Mouse (Mus musculus) frontal cortex, postnatal 14 days (tissue): ENCODE measurements around the gene 2610507B11Rik.

Experiments
- DNase-seq, 2 experiments: peaks; one replicate each; pipeline ENCODE4 v3.0.0; 2022; ENCODE audit warnings: low spot score in 2 of 2

Gene 2610507B11Rik

DNA sequence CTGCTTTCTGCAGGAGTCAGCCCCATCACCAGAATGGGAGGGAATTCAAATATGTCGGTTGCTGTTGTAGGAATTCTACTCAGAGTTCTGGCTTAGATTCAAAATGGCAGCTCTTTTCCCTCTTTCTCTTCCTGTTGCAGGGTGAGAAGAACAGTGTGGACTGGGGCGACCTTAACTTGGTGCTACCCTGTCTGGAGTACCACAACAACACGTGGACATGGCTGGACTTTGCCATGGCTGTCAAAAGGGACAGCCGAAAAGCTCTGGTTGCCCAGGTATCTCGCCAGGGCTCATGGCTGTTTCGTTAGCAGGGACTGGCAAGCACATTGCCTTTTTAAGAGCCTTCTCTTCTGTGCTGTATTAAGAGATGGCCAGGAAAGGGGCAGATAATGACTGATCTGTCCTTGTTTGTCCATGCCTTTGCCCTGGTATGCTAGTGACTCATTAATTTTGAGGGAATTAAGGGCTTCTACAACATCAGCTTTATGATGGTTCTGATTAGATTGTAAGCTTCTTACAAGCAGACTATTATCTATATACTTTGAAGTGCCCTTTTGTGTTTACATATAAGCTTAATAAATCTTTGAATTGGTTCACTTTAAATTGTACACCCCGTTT lies 27.7 kb downstream of the 2610507B11Rik start:
- no peak for DNase-seq

DNA sequence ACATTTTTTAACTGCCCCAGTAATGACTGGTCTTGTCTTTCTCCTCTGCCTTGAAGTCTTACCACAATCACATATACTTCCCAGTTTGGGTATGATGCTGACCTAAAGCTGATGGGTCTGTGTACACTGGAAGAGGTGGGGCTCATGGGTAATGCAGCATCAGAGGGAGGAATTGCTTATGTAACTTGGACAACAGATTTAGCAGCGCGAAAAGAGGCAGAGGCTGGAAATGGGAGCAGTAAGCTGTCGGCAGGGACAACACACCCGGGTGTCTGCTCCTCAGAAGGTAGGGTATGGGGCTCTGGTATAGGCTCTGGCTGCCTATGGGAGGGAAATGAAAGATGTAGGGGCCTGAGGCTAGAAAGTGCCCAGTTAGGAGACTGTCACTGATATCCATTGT lies 29.1 kb downstream of the 2610507B11Rik start, which contains the start of gene BC030499:
Gene BC030499 (plus strand): TSS at position 188 of the 400 bp plus-strand sequence.
- no peak for DNase-seq

DNA sequence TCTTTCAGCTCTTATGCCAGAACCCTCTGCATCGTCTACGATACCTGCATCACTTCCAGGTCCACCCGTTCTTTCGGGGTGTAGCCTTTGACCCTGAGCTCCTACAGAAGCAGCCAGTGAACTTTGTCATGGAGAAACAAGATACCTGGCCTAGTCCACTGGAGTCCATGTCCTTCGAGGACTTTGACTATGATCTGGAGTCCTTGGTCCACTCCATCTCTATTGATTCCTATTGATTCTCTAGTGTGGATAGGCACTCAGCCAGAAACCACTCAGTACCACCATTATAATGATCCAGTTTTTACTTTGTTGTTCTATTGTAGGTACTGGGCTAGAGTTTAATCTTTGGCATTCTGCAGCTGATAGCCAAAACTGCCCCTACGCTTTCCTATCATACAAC lies 33.0 kb downstream of the 2610507B11Rik start:
- DNase-seq = no peak

DNA sequence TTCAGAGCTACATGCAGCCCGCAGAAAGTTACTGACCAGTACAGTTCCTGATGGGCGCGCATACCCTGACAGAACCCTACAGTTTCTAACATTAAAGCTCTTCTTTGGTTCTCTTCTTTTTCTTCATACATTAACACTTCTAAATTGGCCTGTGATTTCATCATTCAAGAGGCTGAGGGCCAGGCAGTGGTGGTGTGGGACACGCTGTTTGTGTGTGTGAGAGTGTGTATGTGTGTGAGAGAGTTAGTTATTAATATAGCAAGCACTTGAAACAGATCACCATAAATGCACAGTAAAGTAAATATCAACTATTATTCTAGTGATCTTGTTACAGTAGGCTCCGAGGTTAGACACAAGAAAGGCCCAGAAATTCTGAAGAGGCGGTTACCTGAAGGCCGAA lies 39.4 kb downstream of the 2610507B11Rik start:
- DNase-seq = no peak

DNA sequence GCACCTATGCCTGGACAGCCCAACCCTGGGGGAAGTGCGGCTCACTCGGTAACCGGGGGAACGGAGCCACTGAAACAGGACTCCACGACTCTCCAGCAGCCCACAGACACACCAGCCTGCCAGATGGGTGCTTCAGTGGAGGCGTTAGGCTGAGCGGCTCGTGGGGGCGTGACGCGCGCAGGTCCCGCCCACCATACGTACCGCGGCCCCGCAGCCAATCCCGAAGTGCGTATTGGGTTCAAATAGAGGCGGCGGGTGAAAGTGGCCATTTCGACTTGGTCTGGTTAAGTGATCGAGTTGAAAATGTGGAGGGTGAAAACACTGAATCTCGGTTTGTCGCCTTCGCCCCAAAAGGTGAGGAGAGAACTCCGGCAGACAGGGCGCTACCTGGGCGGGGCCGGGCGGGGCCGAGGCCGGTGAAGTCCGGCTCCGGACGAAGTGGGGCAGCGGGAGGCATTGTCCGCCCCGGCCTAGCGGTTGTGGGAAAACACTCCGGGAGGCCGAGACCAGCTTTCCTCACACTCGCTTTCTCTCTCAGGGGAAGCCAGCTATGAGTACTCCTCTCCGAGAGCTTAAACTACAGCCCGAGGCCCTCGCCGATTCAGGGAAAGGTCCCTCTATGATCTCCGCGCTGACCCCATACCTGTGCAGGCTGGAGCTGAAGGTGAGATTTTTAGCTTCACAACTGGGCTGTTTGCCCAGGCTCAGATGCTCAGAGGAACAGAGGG lies 40.0 kb downstream of the 2610507B11Rik start, which contains the start of gene Spag5:
Gene Spag5 (plus strand): TSS at position 173 of the 728 bp plus-strand sequence.
- peak; percentile 81 to 85 for DNase-seq

DNA sequence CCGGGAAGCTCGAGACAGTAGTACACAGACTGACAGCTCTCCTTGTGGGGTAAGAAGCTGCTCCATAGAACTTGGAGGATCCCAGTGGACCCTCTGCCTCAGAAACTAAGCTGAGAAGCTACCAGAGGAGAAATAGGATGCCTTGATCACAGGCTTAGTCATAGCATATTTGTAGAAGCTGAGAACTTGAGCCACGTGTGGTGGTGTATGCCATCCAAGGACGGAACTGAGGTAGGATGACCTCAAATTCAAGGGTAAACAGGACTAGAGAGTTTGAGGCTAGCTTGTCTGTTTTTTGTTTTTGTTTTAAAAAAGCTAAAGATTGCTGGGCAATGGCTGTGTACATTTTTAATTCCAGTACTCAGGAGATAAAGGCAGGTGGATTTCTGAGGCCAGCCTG lies 43.7 kb downstream of the 2610507B11Rik start:
- DNase-seq = no peak

DNA sequence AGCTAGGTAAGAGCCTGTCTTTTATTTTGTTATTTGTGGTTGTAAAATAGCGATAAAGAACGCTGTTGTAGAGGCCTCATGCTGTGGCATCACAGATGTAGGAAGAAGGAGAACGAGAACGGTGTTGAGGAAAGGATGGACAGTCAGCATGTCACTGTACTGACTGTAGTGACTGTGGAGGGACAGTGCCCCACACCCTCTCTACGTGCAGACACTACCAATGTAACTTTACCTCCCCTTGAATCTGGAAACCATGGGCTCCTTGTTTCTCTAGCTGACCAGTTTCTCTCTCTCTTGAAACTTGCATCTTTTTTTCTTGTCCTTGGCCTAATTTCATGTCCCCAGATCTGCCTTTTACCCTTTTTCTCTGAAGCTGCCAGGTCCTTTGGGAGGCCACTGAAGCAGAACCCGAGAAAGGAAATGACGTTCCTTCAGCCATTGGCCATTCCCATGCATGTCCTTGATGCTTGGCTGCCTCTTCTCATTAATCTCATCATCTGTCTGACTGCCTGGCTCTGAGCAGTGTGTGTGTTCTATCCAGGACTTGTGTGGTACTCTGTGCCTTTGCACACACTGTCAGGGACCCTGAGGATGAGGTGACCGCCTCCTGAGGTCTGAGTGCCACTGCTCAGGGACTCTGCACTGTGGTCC lies 49.4 kb downstream of the 2610507B11Rik start:
- no peak for DNase-seq

DNA sequence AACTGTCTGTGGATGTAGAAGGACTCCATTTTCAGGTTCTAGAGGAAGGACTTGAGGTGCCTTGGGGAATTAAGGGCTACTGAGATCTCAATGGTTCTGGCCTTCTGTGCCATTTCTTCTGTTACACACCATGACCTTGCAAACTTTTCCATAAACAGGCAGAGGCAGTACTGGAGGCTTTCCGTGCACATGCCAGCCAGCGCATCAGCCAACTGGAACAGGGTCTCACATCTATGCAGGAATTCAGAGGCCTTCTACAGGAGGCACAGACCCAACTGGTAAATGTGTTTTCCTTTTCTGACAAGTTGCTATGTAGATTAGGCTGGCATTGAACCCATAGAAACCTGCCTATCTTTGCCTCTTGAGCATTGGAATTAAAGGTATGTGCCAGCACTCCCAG lies 52.1 kb downstream of the 2610507B11Rik start:
- no peak for DNase-seq

DNA sequence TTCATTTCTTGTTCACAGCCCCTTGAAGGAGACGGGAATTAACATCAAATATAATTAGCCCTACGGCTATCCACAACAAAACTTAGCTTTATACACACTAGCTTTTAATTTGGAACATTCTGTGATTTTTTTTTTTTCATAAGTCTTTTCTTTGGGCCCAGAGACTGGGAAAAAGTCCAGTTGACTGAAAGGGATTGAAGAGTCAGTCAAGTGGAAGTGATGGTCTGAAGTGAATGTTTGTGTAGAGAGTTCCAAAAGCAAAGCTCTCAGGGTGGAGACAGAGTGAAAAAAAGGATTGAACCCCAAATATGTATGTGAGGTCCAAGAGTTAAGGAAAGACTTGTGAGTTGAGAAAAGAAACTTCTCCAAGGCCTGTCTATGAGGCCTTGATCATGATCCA lies 56.9 kb downstream of the 2610507B11Rik start:
- no peak for DNase-seq

DNA sequence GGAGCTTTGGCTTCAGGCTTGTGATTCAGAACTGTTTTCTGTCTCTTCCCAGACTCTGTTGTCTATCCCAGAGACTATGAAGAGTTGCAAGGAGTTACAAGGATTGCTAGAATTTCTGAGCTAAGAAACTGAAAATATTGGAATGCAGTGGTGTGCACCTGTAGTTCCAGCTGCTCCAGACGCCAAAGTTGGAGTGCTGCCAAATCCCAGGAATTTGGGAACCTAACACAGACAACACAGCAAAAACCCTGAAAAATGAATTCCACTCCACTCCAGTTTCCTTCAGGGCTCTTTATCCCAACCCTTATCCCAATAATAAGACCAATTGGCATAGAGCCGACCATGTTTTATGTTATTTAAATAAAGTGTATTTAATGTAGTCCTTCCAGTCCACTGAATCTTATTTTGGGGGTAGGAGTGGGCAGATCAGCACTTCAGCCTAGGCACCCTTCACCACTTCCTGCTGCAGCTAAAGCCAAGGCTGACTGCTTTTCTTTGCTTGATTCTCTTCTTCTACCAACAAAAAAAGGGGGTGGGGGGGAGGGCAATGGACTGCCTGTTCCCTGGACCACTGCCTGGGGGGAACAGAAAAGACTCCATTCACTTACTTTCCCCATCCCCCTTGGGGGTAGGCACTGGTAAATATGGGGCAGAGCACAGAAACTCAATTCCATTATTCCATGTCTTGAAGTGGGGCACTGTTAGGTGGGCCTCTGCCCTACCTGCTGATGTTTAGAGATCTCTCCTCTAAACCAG lies 60.7 kb downstream of the 2610507B11Rik start:
- no peak for DNase-seq

DNA sequence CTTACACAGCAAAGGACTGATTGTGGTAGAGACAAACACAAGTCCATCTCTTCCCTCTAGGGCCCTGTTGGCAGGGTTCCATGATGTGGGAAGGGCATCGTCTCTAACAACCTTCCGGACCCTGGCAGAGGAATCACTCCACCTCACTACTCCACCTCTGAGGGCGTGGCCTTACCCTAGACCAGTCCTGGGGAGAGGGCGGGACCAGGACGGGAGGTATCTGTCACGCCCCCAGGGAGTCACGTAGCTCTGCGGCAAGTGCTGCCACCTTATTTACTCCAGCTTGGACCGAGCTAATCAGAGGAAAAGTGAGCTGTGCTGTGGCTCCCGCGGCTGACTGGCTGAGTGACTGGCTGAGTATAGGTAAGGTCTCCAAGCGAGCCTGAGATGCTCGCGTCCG lies 61.3 kb downstream of the 2610507B11Rik start, which contains the start of gene Aldoc:
Gene Aldoc (plus strand): TSS at position 109 of the 400 bp plus-strand sequence.
- DNase-seq = peak; percentile 55 to 72

DNA sequence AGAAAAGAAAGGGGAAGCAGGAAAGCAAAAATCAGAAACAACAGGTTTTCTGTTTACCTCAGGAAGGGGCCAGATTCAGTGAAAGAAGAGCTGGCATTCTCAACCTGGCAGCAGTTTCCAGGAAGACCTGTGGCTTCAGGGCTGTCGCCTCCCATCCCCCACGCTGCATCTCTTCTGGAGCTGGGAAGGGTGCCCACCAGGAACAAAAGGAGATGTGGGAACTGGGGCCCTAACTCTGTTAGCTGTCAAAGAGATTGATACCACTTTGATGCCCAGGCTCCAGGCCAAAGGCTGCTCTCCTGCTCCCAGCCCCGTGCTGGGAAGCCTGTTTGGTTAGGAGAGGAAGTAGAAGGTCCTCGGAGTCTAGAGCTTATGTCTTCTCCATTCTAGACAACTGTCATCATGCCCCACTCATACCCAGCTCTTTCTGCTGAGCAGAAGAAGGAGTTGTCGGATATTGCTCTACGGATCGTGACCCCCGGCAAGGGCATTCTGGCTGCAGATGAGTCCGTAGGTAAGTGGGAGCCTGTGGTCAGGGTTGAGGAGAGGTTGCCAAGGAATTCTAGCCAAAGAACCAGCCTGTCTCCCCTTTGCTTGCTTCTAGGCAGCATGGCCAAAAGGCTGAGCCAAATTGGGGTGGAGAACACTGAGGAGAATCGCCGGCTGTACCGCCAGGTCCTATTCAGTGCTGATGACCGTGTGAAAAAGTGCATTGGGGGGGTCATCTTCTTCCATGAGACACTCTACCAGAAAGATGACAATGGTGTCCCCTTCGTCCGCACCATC lies 62.6 kb downstream of the 2610507B11Rik start:
- DNase-seq = no peak

DNA sequence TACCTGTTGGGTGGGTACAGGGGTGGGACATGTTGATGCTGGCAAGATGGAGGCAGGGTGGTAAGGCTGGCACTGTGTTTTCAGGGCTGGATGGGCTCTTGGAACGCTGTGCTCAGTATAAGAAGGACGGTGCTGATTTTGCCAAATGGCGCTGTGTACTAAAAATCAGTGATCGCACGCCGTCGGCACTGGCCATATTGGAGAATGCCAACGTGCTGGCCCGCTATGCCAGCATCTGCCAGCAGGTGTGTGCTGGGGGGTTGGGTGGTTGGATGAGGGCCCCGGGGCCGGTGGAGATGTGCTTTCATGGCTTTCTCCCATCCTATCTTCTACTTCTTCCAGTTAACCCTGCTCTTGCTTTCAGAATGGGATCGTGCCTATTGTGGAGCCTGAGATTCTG lies 63.4 kb downstream of the 2610507B11Rik start:
- no peak for DNase-seq

DNA sequence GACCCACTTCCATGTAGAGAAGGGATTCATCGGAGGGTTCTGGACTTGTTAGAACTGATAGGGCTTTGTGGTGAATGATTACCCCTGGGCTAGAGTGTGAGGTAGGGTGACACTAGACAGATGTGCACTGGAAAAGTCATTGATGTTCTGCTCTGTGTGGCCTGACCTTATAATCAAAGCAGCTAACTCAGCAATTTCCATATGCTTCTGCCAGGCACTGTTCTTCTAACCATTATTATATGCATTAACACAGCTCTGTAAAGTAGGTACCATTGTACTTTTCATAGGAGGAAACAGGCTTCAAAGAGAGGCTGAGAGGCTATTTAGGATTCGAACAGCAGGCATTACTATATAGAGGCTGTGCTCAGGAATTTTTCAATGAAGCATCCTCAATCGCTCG lies 65.7 kb downstream of the 2610507B11Rik start:
- no peak for DNase-seq

DNA sequence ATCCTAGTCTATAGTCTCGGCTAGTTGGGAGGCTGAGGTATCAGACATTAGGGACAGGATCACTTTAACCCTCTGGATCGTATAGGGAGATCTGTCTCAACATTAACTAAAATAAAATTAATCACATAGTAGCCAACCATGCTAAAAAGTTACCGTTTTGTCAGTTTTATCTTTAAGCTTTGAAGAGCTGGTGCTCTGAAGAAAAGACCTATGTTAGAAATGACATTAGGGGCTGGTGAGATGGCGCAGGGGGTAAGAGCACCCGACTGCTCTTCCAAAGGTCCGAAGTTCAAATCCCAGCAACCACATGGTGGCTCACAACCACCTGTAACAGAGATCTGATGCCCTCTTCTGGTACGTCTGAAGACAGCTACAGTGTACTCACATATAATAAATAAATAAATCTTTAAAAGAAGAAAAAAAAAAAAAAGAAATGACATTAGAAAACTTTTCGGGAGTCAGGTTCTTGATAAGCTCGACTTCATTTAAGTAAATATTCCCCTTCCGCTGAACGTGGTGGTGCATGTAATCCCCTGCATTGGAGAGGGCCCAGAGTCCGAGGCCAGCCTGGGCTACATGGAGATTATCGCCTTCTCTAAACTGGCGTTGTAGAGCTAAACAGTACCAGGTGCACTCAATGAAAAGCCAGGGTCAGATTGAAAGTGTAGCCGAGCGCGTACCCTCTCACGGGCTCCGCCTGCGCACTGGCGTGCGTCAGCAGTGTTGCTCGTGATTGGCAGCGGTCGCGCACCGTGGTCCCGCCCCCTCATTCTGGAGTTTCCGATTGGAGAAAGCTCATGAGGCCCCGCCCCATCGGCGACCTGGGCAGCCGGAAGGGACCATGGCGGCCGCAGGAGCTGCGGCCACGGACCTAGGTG lies 66.3 kb downstream of the 2610507B11Rik start, which contains the start of gene Pigs:
Gene Pigs (plus strand): TSS at position 782 of the 878 bp plus-strand sequence.
- peak; percentile 87 to 95 for DNase-seq

DNA sequence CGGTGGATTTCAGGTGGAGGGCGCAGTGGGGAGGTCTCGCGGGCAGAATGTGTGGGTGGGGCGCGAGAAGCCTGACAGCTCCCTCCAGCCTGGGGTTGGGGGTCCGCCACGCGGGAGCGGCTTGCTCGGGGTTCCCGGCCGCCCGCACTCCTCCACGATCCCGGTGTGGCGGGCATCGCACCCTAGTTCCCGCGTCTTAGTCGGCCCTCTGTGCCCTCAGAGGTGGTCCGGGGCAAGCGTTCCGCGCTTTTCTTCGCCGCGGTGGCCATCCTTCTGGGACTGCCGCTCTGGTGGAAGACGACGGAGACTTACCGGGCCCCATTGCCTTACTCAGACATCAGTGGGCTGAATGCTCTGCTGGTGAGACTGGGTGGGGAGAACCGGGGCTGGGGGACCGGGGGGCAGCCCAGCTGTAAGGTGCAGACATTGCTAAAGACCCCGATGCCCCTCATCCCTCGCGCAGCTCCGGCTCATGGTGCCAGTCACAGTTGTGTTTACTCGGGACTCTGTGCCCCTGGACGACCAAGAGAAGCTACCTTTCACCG lies 67.0 kb downstream of the 2610507B11Rik start:
- DNase-seq = no peak

DNA sequence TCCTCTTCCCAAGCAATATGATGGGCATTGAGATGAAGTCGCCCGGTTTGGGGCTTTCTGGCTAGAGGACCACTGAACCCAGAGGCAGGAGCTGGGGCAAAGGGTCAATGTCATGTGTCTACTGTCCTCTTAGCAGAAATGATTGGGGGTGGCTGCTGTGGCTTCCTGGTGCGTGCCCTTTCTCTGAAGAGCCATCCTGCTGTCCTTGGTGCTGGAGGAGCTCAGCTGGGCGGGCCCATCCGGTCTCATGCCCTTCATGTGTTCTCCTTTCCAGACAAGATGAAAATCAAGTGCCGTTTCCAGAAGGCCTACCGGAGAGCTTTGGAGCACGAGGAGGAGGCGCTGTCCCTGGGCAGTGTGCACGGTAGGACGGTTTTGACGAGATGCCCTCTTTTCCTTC lies 71.1 kb downstream of the 2610507B11Rik start:
- DNase-seq = no peak

DNA sequence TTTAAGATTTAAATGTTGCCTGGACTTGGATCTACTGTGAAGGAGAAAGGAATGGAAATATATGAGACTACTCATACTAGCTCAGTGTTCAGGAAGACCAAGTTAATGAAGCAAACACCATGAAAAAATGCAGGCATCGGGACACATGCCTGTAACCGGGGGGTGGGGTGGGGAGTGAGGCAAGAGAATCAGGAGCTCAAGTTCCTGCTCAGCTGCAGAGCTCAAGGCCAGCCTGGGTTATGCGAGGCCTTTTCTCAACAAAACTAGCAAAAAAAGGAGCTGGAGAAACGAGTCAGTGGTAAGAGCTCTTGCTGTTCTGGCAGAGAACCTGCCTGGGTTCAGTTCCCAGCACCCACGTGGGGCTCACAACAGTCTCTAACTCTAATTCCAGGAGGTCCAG lies 72.4 kb downstream of the 2610507B11Rik start:
- DNase-seq = no peak

DNA sequence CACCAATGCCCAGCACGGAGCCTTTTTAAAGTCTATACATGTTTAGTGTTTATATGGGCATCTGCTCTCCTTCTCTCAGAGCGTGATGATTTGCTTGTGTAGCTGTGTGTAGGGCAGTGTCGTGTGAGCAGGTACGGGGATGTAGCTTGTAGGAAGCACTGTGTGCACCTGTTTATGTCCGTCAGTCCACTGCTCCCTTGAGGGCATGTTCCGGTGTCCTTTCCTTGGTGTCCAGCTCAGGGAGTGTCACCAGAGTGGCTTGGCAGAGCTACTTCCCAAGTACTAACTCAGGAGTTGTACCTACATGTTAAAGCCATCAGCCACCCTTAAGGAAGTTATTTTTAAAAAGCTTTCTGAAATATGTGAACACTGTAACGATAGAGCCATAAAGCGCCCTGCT lies 75.5 kb downstream of the 2610507B11Rik start:
- no peak for DNase-seq
